Mouse (Mus musculus): ENCODE measurements at regions not wholly inside any gene's neighbourhood (a gene's known extent, or its start where the extent isn't known, plus 50 kb on each side); places are given as distances from the start of the nearest gene placed in this dataset.
A peak's percentile ranks its signal among the peaks of the same experiment; 100 is the strongest.

DNA sequence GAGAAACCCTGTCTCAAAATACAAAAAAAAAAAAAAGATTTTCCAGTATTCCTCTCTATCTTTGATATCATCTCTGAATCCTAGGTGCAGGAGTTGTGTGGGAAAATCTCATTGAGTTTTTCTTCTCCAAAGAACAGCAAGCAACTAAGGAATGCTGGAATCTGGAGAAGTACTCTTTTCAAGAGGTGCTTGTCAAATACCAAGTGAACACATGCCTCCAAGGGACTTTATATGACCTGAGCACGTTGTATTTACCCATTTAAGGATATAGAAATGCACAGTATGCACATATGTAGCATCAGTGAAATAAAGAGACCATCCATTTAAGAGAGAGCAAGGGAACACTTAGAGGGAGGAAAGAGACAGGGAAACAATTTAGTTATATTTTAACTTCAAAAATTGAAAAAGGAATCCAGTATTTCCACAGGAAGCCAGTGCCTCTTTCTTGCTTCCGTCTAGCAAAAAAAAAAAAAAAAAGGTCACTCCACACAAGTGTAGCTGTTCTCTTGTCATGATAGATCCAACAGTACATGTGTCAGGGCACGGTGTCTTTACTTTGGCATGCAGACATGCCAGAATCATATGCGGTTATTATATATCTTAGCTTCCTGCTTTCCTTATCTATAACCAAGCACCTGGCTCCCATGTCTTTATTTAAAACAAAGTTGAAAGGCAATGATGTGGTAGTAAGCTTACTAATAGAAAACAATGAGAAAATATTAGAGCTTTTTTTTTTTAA lies 212.1 kb upstream of the Etaa1 start:
- Histone ChIP-seq H3K9me3 (ENCODE audit: control insufficient read depth, low read length) (no peaks in the 10 kb centered on the region), H3K36me3 (ENCODE audit: control insufficient read depth, insufficient read depth, low read length) (no peaks in the 10 kb centered on the region), H3K9ac (ENCODE audit: low read depth, low read length, severe bottlenecking) (no peak overlapping the region), H3K27me3 (ENCODE audit: control insufficient read depth, insufficient read depth, low read length) (no peaks in the 10 kb centered on the region), H3K4me3 (replicated peaks; ENCODE audit: low read length) (no peak overlapping the region), H3K4me1 (ENCODE audit: control insufficient read depth, insufficient read depth, low read length) (no peaks in the 10 kb centered on the region), H3K27ac (replicated peaks; ENCODE audit: low read depth, low read length) (no peak overlapping the region), H3K4me2 (replicated peaks; ENCODE audit: low read depth, low read length, severe bottlenecking) (no peak overlapping the region)
- TF ChIP-seq POLR2A (IDR thresholded peaks at IDR 0.05; ENCODE audit: borderline replicate concordance, extremely low read depth, insufficient read depth, insufficient read length) = no peak
- no peak for DNase-seq (ENCODE audit: low spot score)
- no peak for ATAC-seq (ENCODE audit: low FRiP score, low read depth)
- 80% methylated on average over 4 of the region's 4 CpGs for WGBS

- DNase-seq (ENCODE audit: low spot score) (no peak), ATAC-seq (ENCODE audit: low FRiP score, low read depth) (no peak)
- Histone ChIP-seq H3K9me3 (ENCODE audit: control insufficient read depth, low read length) (no peaks in the 10 kb centered on the region), H3K4me1 (ENCODE audit: control insufficient read depth, insufficient read depth, low read length) (no peaks in the 10 kb centered on the region), H3K27me3 (ENCODE audit: control insufficient read depth, insufficient read depth, low read length) (no peaks in the 10 kb centered on the region), H3K9ac (ENCODE audit: low read depth, low read length, severe bottlenecking) (no peak overlapping the region), H3K4me2 (replicated peaks; ENCODE audit: low read depth, low read length, severe bottlenecking) (no peak overlapping the region), H3K4me3 (replicated peaks; ENCODE audit: low read length) (no peak overlapping the region), H3K36me3 (ENCODE audit: control insufficient read depth, insufficient read depth, low read length) (no peaks in the 10 kb centered on the region), H3K27ac (replicated peaks; ENCODE audit: low read depth, low read length) (no peak overlapping the region)
- WGBS = 51% methylated on average over 2 of the region's 2 CpGs
- no peak for TF ChIP-seq POLR2A (IDR thresholded peaks at IDR 0.05; ENCODE audit: borderline replicate concordance, extremely low read depth, insufficient read depth, insufficient read length)
Observed at GRCm38 (mm10) chr11:18164025-18164423, 210.3 kb upstream of the Etaa1 start.

- Histone ChIP-seq H3K4me1 (ENCODE audit: control insufficient read depth, insufficient read depth, low read length) (no peaks in the 10 kb centered on the region), H3K27ac (replicated peaks; ENCODE audit: low read depth, low read length) (no peak overlapping the region), H3K9me3 (ENCODE audit: control insufficient read depth, low read length) (no peaks in the 10 kb centered on the region), H3K27me3 (ENCODE audit: control insufficient read depth, insufficient read depth, low read length) (no peaks in the 10 kb centered on the region), H3K9ac (ENCODE audit: low read depth, low read length, severe bottlenecking) (no peak overlapping the region), H3K4me3 (replicated peaks; ENCODE audit: low read length) (no peak overlapping the region), H3K4me2 (replicated peaks; ENCODE audit: low read depth, low read length, severe bottlenecking) (no peak overlapping the region), H3K36me3 (ENCODE audit: control insufficient read depth, insufficient read depth, low read length) (no peaks in the 10 kb centered on the region)
- 73% methylated on average over 5 of the region's 5 CpGs for WGBS
- no peak for ATAC-seq (ENCODE audit: low FRiP score, low read depth)
- DNase-seq (ENCODE audit: low spot score) = no peak
- no peak for TF ChIP-seq POLR2A (IDR thresholded peaks at IDR 0.05; ENCODE audit: borderline replicate concordance, extremely low read depth, insufficient read depth, insufficient read length)
Observed at GRCm38 (mm10) chr11:18163156-18164024, 209.7 kb upstream of the Etaa1 start.

DNA sequence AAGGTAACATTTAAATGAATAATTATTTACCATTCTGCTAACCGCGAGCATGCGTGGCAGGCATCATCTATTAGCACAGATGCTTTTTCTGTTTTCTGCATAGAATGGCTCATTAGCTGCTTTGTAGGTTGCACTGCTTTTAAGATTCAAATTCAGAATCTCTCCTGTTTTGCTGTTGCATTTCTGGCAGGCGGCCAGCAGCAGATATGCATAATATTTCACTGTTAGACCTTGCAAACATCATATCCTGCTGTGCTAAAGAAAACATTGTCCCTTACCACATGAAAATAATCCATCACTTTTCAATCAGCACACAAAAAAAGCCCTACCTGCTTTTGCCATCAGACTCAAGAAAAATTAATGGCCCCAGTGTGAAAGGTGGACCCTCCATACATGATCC lies 202.8 kb upstream of the Etaa1 start:
- Histone ChIP-seq H3K36me3 (ENCODE audit: control insufficient read depth, insufficient read depth, low read length) (no peaks in the 10 kb centered on the region), H3K9ac (ENCODE audit: low read depth, low read length, severe bottlenecking) (no peak overlapping the region), H3K4me2 (replicated peaks; ENCODE audit: low read depth, low read length, severe bottlenecking) (no peak overlapping the region), H3K4me3 (replicated peaks; ENCODE audit: low read length) (no peak overlapping the region), H3K27ac (replicated peaks; ENCODE audit: low read depth, low read length) (no peak overlapping the region), H3K9me3 (ENCODE audit: control insufficient read depth, low read length) (no peaks in the 10 kb centered on the region), H3K4me1 (ENCODE audit: control insufficient read depth, insufficient read depth, low read length) (no peaks in the 10 kb centered on the region), H3K27me3 (ENCODE audit: control insufficient read depth, insufficient read depth, low read length) (no peaks in the 10 kb centered on the region)
- 82% methylated on average over 4 of the region's 4 CpGs for WGBS
- ATAC-seq (ENCODE audit: low FRiP score, low read depth) (no peak), DNase-seq (ENCODE audit: low spot score) (no peak)
- TF ChIP-seq POLR2A (IDR thresholded peaks at IDR 0.05; ENCODE audit: borderline replicate concordance, extremely low read depth, insufficient read depth, insufficient read length) = no peak

GRCm38 (mm10) chr11:18151788-18152563 lies 198.3 kb upstream of the Etaa1 start:
- no peak overlapping the region for H3K4me2 ChIP-seq (replicated peaks; ENCODE audit: low read depth, low read length, severe bottlenecking)
- TF ChIP-seq POLR2A (IDR thresholded peaks at IDR 0.05; ENCODE audit: borderline replicate concordance, extremely low read depth, insufficient read depth, insufficient read length) = no peak
- H3K36me3 ChIP-seq (ENCODE audit: control insufficient read depth, insufficient read depth, low read length) = no peaks in the 10 kb centered on the region
- H3K4me3 ChIP-seq (replicated peaks; ENCODE audit: low read length) = no peak overlapping the region
- H3K27me3 ChIP-seq (ENCODE audit: control insufficient read depth, insufficient read depth, low read length) = no peaks in the 10 kb centered on the region
- H3K9me3 ChIP-seq (ENCODE audit: control insufficient read depth, low read length) = no peaks in the 10 kb centered on the region
- H3K27ac ChIP-seq (replicated peaks; ENCODE audit: low read depth, low read length) = no peak overlapping the region
- WGBS = 11% methylated on average over 6 of the region's 6 CpGs
- no peak overlapping the region for H3K9ac ChIP-seq (ENCODE audit: low read depth, low read length, severe bottlenecking)
- ATAC-seq (ENCODE audit: low FRiP score, low read depth) (no peak), DNase-seq (ENCODE audit: low spot score) (peak; percentile 57)
- H3K4me1 ChIP-seq (ENCODE audit: control insufficient read depth, insufficient read depth, low read length) = no peaks in the 10 kb centered on the region

Data from limb, embryonic 14.5 days (tissue).